Mouse (Mus musculus): Measurements from ENCODE around the gene Amt. TPM values are rescaled to one million over a fixed set of nuclear protein-coding genes. Genes with fewer than 3 reads are reported as not detected.

Amt gene
- polyA plus RNA-seq, 1 experiment from 2014 or later = 18.8 TPM

- H3K36me3 ChIP-seq (ENCODE audit: control insufficient read depth, insufficient read depth, low read length) = no peaks in the 10 kb centered on the region
- no peak for ATAC-seq (ENCODE audit: insufficient read depth, low FRiP score)
- peak overlapping the region; percentile 69 for H3K4me2 ChIP-seq (ENCODE audit: low read depth, low read length)
- H3K27me3 ChIP-seq (ENCODE audit: control insufficient read depth, insufficient read depth, low read length) = no peaks in the 10 kb centered on the region
- peak overlapping the region; percentile 60 for H3K4me3 ChIP-seq (replicated peaks; ENCODE audit: low read length)
- H3K27ac ChIP-seq (ENCODE audit: low read length) = no peak overlapping the region
- H3K4me1 ChIP-seq (ENCODE audit: control insufficient read depth, insufficient read depth, low read length) = peaks cover 2% of the 10 kb centered on the region; the same call in 1 of the 2 replicates
- H3K9me3 ChIP-seq (replicated peaks; ENCODE audit: control insufficient read depth, low read length) = no peaks in the 10 kb centered on the region
- peak overlapping the region; percentile 72 for H3K9ac ChIP-seq (ENCODE audit: low read length)
- 33% methylated on average over 6 of the region's 6 CpGs for WGBS
Observed at GRCm38 (mm10) chr9:108290773-108291172, 5.9 kb upstream of the Amt start.

GRCm38 (mm10) chr9:108301853-108302252, 5.2 kb downstream of the Amt start:
- Histone ChIP-seq H3K36me3 (ENCODE audit: control insufficient read depth, insufficient read depth, low read length) (peaks cover 3% of the 10 kb centered on the region; the same call in 1 of the 2 replicates), H3K9ac (ENCODE audit: low read length) (no peak overlapping the region), H3K27me3 (ENCODE audit: control insufficient read depth, insufficient read depth, low read length) (no peaks in the 10 kb centered on the region), H3K4me1 (ENCODE audit: control insufficient read depth, insufficient read depth, low read length) (peaks cover 16% of the 10 kb centered on the region), H3K4me2 (ENCODE audit: low read depth, low read length) (no peak overlapping the region), H3K4me3 (replicated peaks; ENCODE audit: low read length) (no peak overlapping the region), H3K27ac (ENCODE audit: low read length) (peak overlapping the region; percentile 85), H3K9me3 (replicated peaks; ENCODE audit: control insufficient read depth, low read length) (no peaks in the 10 kb centered on the region)
- ATAC-seq (ENCODE audit: insufficient read depth, low FRiP score) = peak; percentile 4; the same call in 1 of the 2 replicates
- 65% methylated on average over 3 of the region's 3 CpGs for WGBS

- peak overlapping the region; percentile 80 for H3K4me2 ChIP-seq (ENCODE audit: low read depth, low read length)
Observed at GRCm38 (mm10) chr9:108304716-108305115, 8.1 kb downstream of the Amt start.

GRCm38 (mm10) chr9:108305170-108305569, 8.5 kb downstream of the Amt start:
- Histone ChIP-seq H3K9me3 (replicated peaks; ENCODE audit: control insufficient read depth, low read length) (no peaks in the 10 kb centered on the region), H3K4me1 (ENCODE audit: control insufficient read depth, insufficient read depth, low read length) (peaks cover 27% of the 10 kb centered on the region), H3K9ac (ENCODE audit: low read length) (peak overlapping the region; percentile 88), H3K4me3 (replicated peaks; ENCODE audit: low read length) (peak overlapping the region; percentile 80), H3K4me2 (ENCODE audit: low read depth, low read length) (peak overlapping the region; percentile 80), H3K27ac (ENCODE audit: low read length) (peak overlapping the region; percentile 100), H3K27me3 (ENCODE audit: control insufficient read depth, insufficient read depth, low read length) (no peaks in the 10 kb centered on the region), H3K36me3 (ENCODE audit: control insufficient read depth, insufficient read depth, low read length) (peaks cover 3% of the 10 kb centered on the region; the same call in 1 of the 2 replicates)
- 6% methylated on average over 1 of the region's 1 CpGs for WGBS
- no peak for ATAC-seq (ENCODE audit: insufficient read depth, low FRiP score)

More at GRCm38 (mm10) chr9:108304716-108305115, 8.1 kb downstream of the Amt start:
- H3K36me3 ChIP-seq (ENCODE audit: control insufficient read depth, insufficient read depth, low read length) = peaks cover 3% of the 10 kb centered on the region; the same call in 1 of the 2 replicates
- ATAC-seq (ENCODE audit: insufficient read depth, low FRiP score) = no peak
- WGBS = 74% methylated on average over 4 of the region's 4 CpGs
- H3K4me3 ChIP-seq (replicated peaks; ENCODE audit: low read length) = peak overlapping the region; percentile 80
- no peaks in the 10 kb centered on the region for H3K27me3 ChIP-seq (ENCODE audit: control insufficient read depth, insufficient read depth, low read length)
- H3K4me1 ChIP-seq (ENCODE audit: control insufficient read depth, insufficient read depth, low read length) = peaks cover 24% of the 10 kb centered on the region
- no peaks in the 10 kb centered on the region for H3K9me3 ChIP-seq (replicated peaks; ENCODE audit: control insufficient read depth, low read length)
- peak overlapping the region; percentile 88; the same call in 1 of the 2 replicates for H3K9ac ChIP-seq (ENCODE audit: low read length)
- peak overlapping the region; percentile 100; the same call in 1 of the 2 replicates for H3K27ac ChIP-seq (ENCODE audit: low read length)

- no peaks in the 10 kb centered on the region for H3K27me3 ChIP-seq (ENCODE audit: control insufficient read depth, insufficient read depth, low read length)
- H3K4me2 ChIP-seq (ENCODE audit: low read depth, low read length) = peak within 1 kb of the TSS; percentile 80
- H3K4me3 ChIP-seq (replicated peaks; ENCODE audit: low read length) = peak within 1 kb of the TSS; percentile 80
- H3K9ac ChIP-seq (ENCODE audit: low read length) = peak within 1 kb of the TSS; percentile 98
- peak within 1 kb of the TSS; percentile 100 for H3K27ac ChIP-seq (ENCODE audit: low read length)
- peaks cover 27% of the 10 kb centered on the region for H3K4me1 ChIP-seq (ENCODE audit: control insufficient read depth, insufficient read depth, low read length)
- H3K9me3 ChIP-seq (replicated peaks; ENCODE audit: control insufficient read depth, low read length) = no peaks in the 10 kb centered on the region
- WGBS = under 1% methylated on average over 80 of the region's 81 CpGs
- peaks cover 3% of the 10 kb centered on the region; the same call in 1 of the 2 replicates for H3K36me3 ChIP-seq (ENCODE audit: control insufficient read depth, insufficient read depth, low read length)
- ATAC-seq (ENCODE audit: insufficient read depth, low FRiP score) = peak; percentile 96
Observed at GRCm38 (mm10) chr9:108305629-108306520, 9.2 kb downstream of the Amt start, which contains the start of the genes Rhoa and Tcta. TSS of gene Rhoa (plus strand) at chr9:108306129. TSS of gene Tcta (minus strand) at chr9:108306160.

GRCm38 (mm10) chr9:108306571-108306980, 9.9 kb downstream of the Amt start:
- H3K9me3 ChIP-seq (replicated peaks; ENCODE audit: control insufficient read depth, low read length) = no peaks in the 10 kb centered on the region
- peak overlapping the region; percentile 100 for H3K27ac ChIP-seq (ENCODE audit: low read length)
- H3K4me1 ChIP-seq (ENCODE audit: control insufficient read depth, insufficient read depth, low read length) = peaks cover 27% of the 10 kb centered on the region
- 0 out of 2 replicates have a peak, but pooled peaks cover 3% of the 10 kb centered on the region for H3K36me3 ChIP-seq (ENCODE audit: control insufficient read depth, insufficient read depth, low read length)
- under 1% methylated on average over 48 of the region's 51 CpGs for WGBS
- no peaks in the 10 kb centered on the region for H3K27me3 ChIP-seq (ENCODE audit: control insufficient read depth, insufficient read depth, low read length)
- H3K4me2 ChIP-seq (ENCODE audit: low read depth, low read length) = peak overlapping the region; percentile 74
- H3K4me3 ChIP-seq (replicated peaks; ENCODE audit: low read length) = peak overlapping the region; percentile 80
- H3K9ac ChIP-seq (ENCODE audit: low read length) = peak overlapping the region; percentile 98
- peak; percentile 83 for ATAC-seq (ENCODE audit: insufficient read depth, low FRiP score)

GRCm38 (mm10) chr9:108307021-108307807, 10.6 kb downstream of the Amt start:
- 5% methylated on average over 12 of the region's 12 CpGs for WGBS

GRCm38 (mm10) chr9:108308141-108308540, 11.5 kb downstream of the Amt start:
- Histone ChIP-seq H3K9me3 (replicated peaks; ENCODE audit: control insufficient read depth, low read length) (no peaks in the 10 kb centered on the region), H3K27ac (ENCODE audit: low read length) (no peak overlapping the region), H3K4me1 (ENCODE audit: control insufficient read depth, insufficient read depth, low read length) (peaks cover 19% of the 10 kb centered on the region), H3K4me2 (ENCODE audit: low read depth, low read length) (peak overlapping the region; percentile 74), H3K36me3 (ENCODE audit: control insufficient read depth, insufficient read depth, low read length) (0 out of 2 replicates have a peak, but pooled peaks cover 3% of the 10 kb centered on the region), H3K27me3 (ENCODE audit: control insufficient read depth, insufficient read depth, low read length) (no peaks in the 10 kb centered on the region), H3K4me3 (replicated peaks; ENCODE audit: low read length) (peak overlapping the region; percentile 50), H3K9ac (ENCODE audit: low read length) (peak overlapping the region; percentile 62)
- no peak for ATAC-seq (ENCODE audit: insufficient read depth, low FRiP score)
- WGBS = 36% methylated on average over 2 of the region's 2 CpGs

More at GRCm38 (mm10) chr9:108307021-108307807, 10.6 kb downstream of the Amt start:
- Histone ChIP-seq H3K27me3 (ENCODE audit: control insufficient read depth, insufficient read depth, low read length) (no peaks in the 10 kb centered on the region), H3K9me3 (replicated peaks; ENCODE audit: control insufficient read depth, low read length) (no peaks in the 10 kb centered on the region), H3K27ac (ENCODE audit: low read length) (peak overlapping the region; percentile 100), H3K4me2 (ENCODE audit: low read depth, low read length) (peak overlapping the region; percentile 74), H3K36me3 (ENCODE audit: control insufficient read depth, insufficient read depth, low read length) (0 out of 2 replicates have a peak, but pooled peaks cover 3% of the 10 kb centered on the region), H3K4me1 (ENCODE audit: control insufficient read depth, insufficient read depth, low read length) (peaks cover 27% of the 10 kb centered on the region), H3K4me3 (replicated peaks; ENCODE audit: low read length) (peak overlapping the region; percentile 80), H3K9ac (ENCODE audit: low read length) (peak overlapping the region; percentile 98)
- no peak for ATAC-seq (ENCODE audit: insufficient read depth, low FRiP score)
